Comparison of ENCODE assay signal across 18 mouse cellular contexts in genomic region chr2:163631223-163631622, GRCm38 (mm10). TPM values are rescaled to one million over a fixed set of nuclear protein-coding genes. Genes with fewer than 3 reads are reported as not detected.
A peak's percentile ranks its signal among the peaks of the same experiment; 100 is the strongest.
DNase-seq lines count a peak whose midpoint lies in the region; ATAC-seq lines count a peak whose summit lies in the region.
"Had no signal": no experiment of that assay in that cellular context is flagged by ENCODE, and none has a peak within 500 bp of the region (broad histone marks: within the 10 kb centered on the region; RNA-seq: fewer than 3 reads in every experiment).

No protein-coding gene starts in this region.

- H3K4me1 ChIP-seq in midbrain, embryonic 11.5 days (ENCODE audit: control insufficient read depth, insufficient read depth, low read length): no peaks in the 10 kb centered on the region
- no peaks in the 10 kb centered on the region for H3K4me1 ChIP-seq in midbrain, embryonic 15.5 days

- intact Hi-C loops in heart, postnatal 25 days (cut with DNase I): no loop called here

- peak; percentile 60 for DNase-seq in heart, adult 11 months
- DNase-seq in heart, postnatal 25 days (ENCODE audit: low spot score): no peak
- peak; percentile 44 for DNase-seq in midbrain, embryonic 11.5 days (ENCODE audit: low spot score, missing footprints)
- DNase-seq: adrenal gland, adult 2 months; adrenal gland, adult 8-10 months; adrenal gland, postnatal 10 days; adrenal gland, postnatal 14 days; adrenal gland, postnatal 25 days; adrenal gland, postnatal 36 days; cerebellum, adult 11 months; cerebellum, adult 11-12 months; cerebellum, adult 18-20 months had no signal

- no peak for ATAC-seq in midbrain, embryonic 11.5 days (ENCODE audit: low FRiP score)
- no peak for ATAC-seq in midbrain, embryonic 15.5 days (replicated peaks)
- ATAC-seq: activated CD4-positive, CD25-positive, alpha-beta regulatory T cell, adult 4 months; CD4-positive, CD25-positive, alpha-beta regulatory T cell, adult 4 months; Patski had no signal

- no peak overlapping the region for H3K4me2 ChIP-seq in midbrain, embryonic 11.5 days
- H3K4me2 ChIP-seq in midbrain, embryonic 15.5 days: no peak overlapping the region

- H3K27ac ChIP-seq in midbrain, embryonic 11.5 days (ENCODE audit: low read depth, low read length): no peak overlapping the region
- no peak overlapping the region for H3K27ac ChIP-seq in midbrain, embryonic 15.5 days

- no peak overlapping the region for H3K4me3 ChIP-seq in midbrain, embryonic 11.5 days (ENCODE audit: low read depth, low read length)
- no peak overlapping the region for H3K4me3 ChIP-seq in midbrain, embryonic 15.5 days

- no peak overlapping the region for H3K9ac ChIP-seq in midbrain, embryonic 11.5 days (ENCODE audit: low read length)
- no peak overlapping the region for H3K9ac ChIP-seq in midbrain, embryonic 15.5 days

- 93% methylated on average over 4 of the region's 4 CpGs for WGBS in midbrain, embryonic 11.5 days
- WGBS in midbrain, embryonic 15.5 days: 96% methylated on average over 4 of the region's 4 CpGs

- H3K36me3 ChIP-seq in midbrain, embryonic 11.5 days (ENCODE audit: control insufficient read depth, insufficient read depth, low read length): peaks cover 27% of the 10 kb centered on the region
- peaks cover 53% of the 10 kb centered on the region for H3K36me3 ChIP-seq in midbrain, embryonic 15.5 days (replicated peaks)

- no peaks in the 10 kb centered on the region for H3K27me3 ChIP-seq in midbrain, embryonic 11.5 days (ENCODE audit: control insufficient read depth, insufficient read depth, low read length)
- H3K27me3 ChIP-seq in midbrain, embryonic 15.5 days (replicated peaks): no peaks in the 10 kb centered on the region
- H3K27me3 ChIP-seq: CH12.LX, Patski had no signal

- H3K9me3 ChIP-seq in midbrain, embryonic 11.5 days (ENCODE audit: control insufficient read depth, low read length): no peaks in the 10 kb centered on the region
- no peaks in the 10 kb centered on the region for H3K9me3 ChIP-seq in midbrain, embryonic 15.5 days
- H3K9me3 ChIP-seq: G1E had no signal

RNA-seq across cellular contexts. Expression of gene Serinc3, which starts 13.7 kb away (rescaled TPM):
- total RNA-seq in heart, postnatal 25 days (2021): 100 to 1,000 TPM; 291 to 357 TPM
- 35.0 and 38.8 TPM in 2 replicates for polyA plus RNA-seq in midbrain, embryonic 11.5 days (2014; fragmentation: Nextera tagmentation; extraction: Ambion mirVana)
- polyA plus RNA-seq in midbrain, embryonic 15.5 days (2015; fragmentation: Nextera tagmentation; extraction: Ambion mirVana): 33.0 and 35.9 TPM in 2 replicates

RNA-seq across cellular contexts. Expression of gene Pkig, which starts 27.0 kb away (rescaled TPM):
- total RNA-seq in heart, postnatal 25 days (2021): 100 to 1,000 TPM; 211 to 235 TPM
- 153 and 162 TPM in 2 replicates for polyA plus RNA-seq in midbrain, embryonic 11.5 days (2014; fragmentation: Nextera tagmentation; extraction: Ambion mirVana)
- 125 TPM in 2 replicates for polyA plus RNA-seq in midbrain, embryonic 15.5 days (2015; fragmentation: Nextera tagmentation; extraction: Ambion mirVana)

RNA-seq across cellular contexts. Expression of gene Ttpal, which starts 29.1 kb away (rescaled TPM):
- 1 to 10 TPM; 7.9 to 9.7 TPM for total RNA-seq in heart, postnatal 25 days (2021)
- polyA plus RNA-seq in midbrain, embryonic 11.5 days (2014; fragmentation: Nextera tagmentation; extraction: Ambion mirVana): 39.9 and 44.5 TPM in 2 replicates
- 47.1 and 50.2 TPM in 2 replicates for polyA plus RNA-seq in midbrain, embryonic 15.5 days (2015; fragmentation: Nextera tagmentation; extraction: Ambion mirVana)
